In the genomic region with DNA sequence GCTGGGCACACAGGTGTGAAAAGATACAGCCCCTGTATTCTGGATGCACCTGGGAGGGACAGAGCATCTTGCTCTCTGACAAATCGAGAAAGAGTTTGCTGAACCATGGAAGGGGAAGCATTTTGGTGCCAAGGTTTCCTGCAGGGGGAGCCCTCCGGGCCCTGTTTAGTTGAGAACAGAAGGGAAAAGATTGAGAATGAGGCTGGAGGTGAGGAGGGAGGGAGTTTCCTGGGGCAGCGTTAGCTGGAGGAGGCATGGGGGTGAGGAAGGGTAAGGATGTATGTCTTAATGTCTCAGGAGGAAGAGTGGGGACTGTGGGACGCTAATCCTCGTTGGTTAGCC, we compare ENCODE assay signal across 10 mouse cellular contexts. TPM values are rescaled to one million over a fixed set of nuclear protein-coding genes. Genes with fewer than 3 reads are reported as not detected.
DNase-seq lines count a peak whose midpoint lies in the region; ATAC-seq and TF ChIP-seq lines count a peak whose summit lies in the region.
"Had no signal": no experiment of that assay in that cellular context is flagged by ENCODE, and none has a peak within 500 bp of the region (broad histone marks: within the 10 kb centered on the region; RNA-seq: fewer than 3 reads in every experiment).

No protein-coding gene starts in this region.

- no peak overlapping the region for H3K4me2 ChIP-seq in stomach, postnatal 0 days (replicated peaks; ENCODE audit: low read depth)

- no peak overlapping the region for H3K4me3 ChIP-seq in stomach, postnatal 0 days (ENCODE audit: low read depth, low read length)
- H3K4me3 ChIP-seq: erythroblast, embryonic 14.5 days had no signal

- 6% methylated on average over 5 of the region's 5 CpGs for WGBS in stomach, postnatal 0 days

- no peak overlapping the region for H3K27ac ChIP-seq in stomach, postnatal 0 days (replicated peaks)
- H3K27ac ChIP-seq: macrophage had no signal

- no peaks in the 10 kb centered on the region for H3K4me1 ChIP-seq in stomach, postnatal 0 days (replicated peaks; ENCODE audit: control insufficient read depth, insufficient read depth)

- no peak for ATAC-seq in stomach, postnatal 0 days (ENCODE audit: low FRiP score, low TSS enrichment)

- H3K27me3 ChIP-seq in stomach, postnatal 0 days (ENCODE audit: control insufficient read depth, insufficient read depth, low read length), result no peaks in the 10 kb centered on the region

- H3K9me3 ChIP-seq in stomach, postnatal 0 days (ENCODE audit: control insufficient read depth, low read length), result no peaks in the 10 kb centered on the region

- peak; percentile 22 for DNase-seq in adrenal gland, adult 2 months
- DNase-seq in adrenal gland, adult 8-10 months, result no peak
- DNase-seq in A20 (ENCODE audit: low read depth, low spot score), result peak; percentile 28
- peak; percentile 76 for DNase-seq in embryo, embryonic 9.5 days (ENCODE audit: extremely low spot score)
- DNase-seq in induced T-regulatory cell, adult 2 months (ENCODE audit: low read depth), result peak; percentile 4
- peak; percentile 64 for DNase-seq in mesoderm, embryonic 11.5 days (ENCODE audit: low read depth, low spot score)
- DNase-seq in stomach, postnatal 0 days (ENCODE audit: low spot score), result peak; percentile 46
- DNase-seq in thymus, postnatal 36 days, result no peak

- peak; percentile 65 for TF ChIP-seq CTCF in stomach, postnatal 0 days (IDR thresholded peaks at IDR 0.05; ENCODE audit: low read depth)

- H3K9ac ChIP-seq in stomach, postnatal 0 days (ENCODE audit: low read length), result no peak overlapping the region

- H3K36me3 ChIP-seq in stomach, postnatal 0 days (ENCODE audit: control insufficient read depth, insufficient read depth, low read length), result no peaks in the 10 kb centered on the region

- no peak for TF ChIP-seq EP300 in stomach, postnatal 0 days (optimal IDR thresholded peaks at IDR 0.05)

RNA-seq across cellular contexts. Expression of a gene that starts 38.4 kb away (rescaled TPM):
- total RNA-seq in adrenal gland, adult 2 months (2021), result 10 to 100 TPM; 67.0 to 82.2 TPM
- polyA plus RNA-seq in adrenal gland, adult 2 months (2012; rRNA removed), result 31.8 and 39.6 TPM in 2 replicates
- total RNA-seq in adrenal gland, adult 8-10 months (2022), result 10 to 100 TPM; 68.7 to 79.5 (median 71.3) TPM
- 78.5 and 86.0 TPM in 2 replicates for polyA plus RNA-seq in stomach, postnatal 0 days (2015; fragmentation: Nextera tagmentation; extraction: Ambion mirVana)

RNA-seq across cellular contexts. Expression of a gene that starts 49.9 kb away (rescaled TPM):
- not detected for total RNA-seq in adrenal gland, adult 2 months (2021)
- polyA plus RNA-seq in adrenal gland, adult 2 months (2012; rRNA removed), result not detected in 2 replicates
- not detected for total RNA-seq in adrenal gland, adult 8-10 months (2022)
- 0.34 and 0.74 TPM in 2 replicates for polyA plus RNA-seq in stomach, postnatal 0 days (2015; fragmentation: Nextera tagmentation; extraction: Ambion mirVana)
- polyA plus RNA-seq: erythroblast, embryonic 14.5 days; macrophage had no signal

RNA-seq across cellular contexts. Expression of a gene that starts 55.8 kb away (rescaled TPM):
- total RNA-seq in adrenal gland, adult 2 months (2021), result not detected
- not detected in 2 replicates for polyA plus RNA-seq in adrenal gland, adult 2 months (2012; rRNA removed)
- total RNA-seq in adrenal gland, adult 8-10 months (2022), result not detected
- polyA plus RNA-seq in stomach, postnatal 0 days (2015; fragmentation: Nextera tagmentation; extraction: Ambion mirVana), result 0.82 and 1.1 TPM in 2 replicates
- polyA plus RNA-seq: erythroblast, embryonic 14.5 days; macrophage had no signal

Comparison
In these comparisons a context has a peak if more than half of its experiments do, and no peak if none do; other contexts are left out.
1. DNase-seq: peak in adrenal gland, adult 2 months (single experiment), A20 (single experiment), embryo, embryonic 9.5 days (single experiment), induced T-regulatory cell, adult 2 months (single experiment), mesoderm, embryonic 11.5 days (single experiment) and stomach, postnatal 0 days (single experiment); none in adrenal gland, adult 8-10 months (single experiment) and thymus, postnatal 36 days (0 of 2).